ENCODE assay signal across 24 mouse cellular contexts in the genomic region with DNA sequence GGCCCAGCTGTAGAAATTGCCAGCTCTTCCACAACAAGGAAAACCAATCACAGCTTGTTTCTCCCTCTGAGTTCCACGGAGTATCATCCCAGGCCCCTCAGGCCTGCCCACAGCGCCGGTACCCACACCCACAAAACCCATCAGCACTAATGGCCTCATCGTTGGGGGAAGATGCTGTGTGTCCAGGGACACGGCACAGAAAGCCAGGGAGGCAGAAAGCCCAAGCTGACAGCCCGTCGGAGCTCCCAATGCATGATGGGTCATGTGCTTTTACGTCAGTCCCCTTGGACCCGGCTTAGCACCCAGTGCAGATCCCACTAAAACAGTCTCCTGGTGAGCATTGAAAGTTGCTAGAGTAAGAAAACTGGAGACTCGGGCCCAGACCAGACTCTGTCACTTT. TPM values are rescaled to one million over a fixed set of nuclear protein-coding genes. Genes with fewer than 3 reads are reported as not detected.
"Had no signal": no experiment of that assay in that cellular context is flagged by ENCODE, and none has a peak within 500 bp of the region (broad histone marks: within the 10 kb centered on the region; RNA-seq: fewer than 3 reads in every experiment).

No protein-coding gene starts in this region.

- H3K36me3 ChIP-seq: limb, embryonic 10.5 days; limb, embryonic 13.5 days; liver, embryonic 12.5 days; liver, embryonic 15.5 days; lung, embryonic 15.5 days; midbrain, embryonic 12.5 days had no signal

- H3K9ac ChIP-seq: limb, embryonic 13.5 days; liver, embryonic 12.5 days; liver, embryonic 15.5 days; lung, embryonic 15.5 days; midbrain, embryonic 12.5 days had no signal

- ATAC-seq: liver, embryonic 12.5 days; midbrain, embryonic 16.5 days had no signal

- H3K4me2 ChIP-seq: limb, embryonic 13.5 days; liver, embryonic 12.5 days; liver, embryonic 15.5 days; lung, embryonic 15.5 days; midbrain, embryonic 12.5 days had no signal

- H3K4me1 ChIP-seq: liver, embryonic 12.5 days; liver, embryonic 15.5 days; lung, embryonic 15.5 days had no signal

- H3K9me3 ChIP-seq: limb, embryonic 10.5 days; limb, embryonic 13.5 days; liver, embryonic 12.5 days; liver, embryonic 15.5 days; lung, embryonic 15.5 days; megakaryocyte, embryonic 14.5 days; midbrain, embryonic 12.5 days had no signal

- H3K27ac ChIP-seq: layer of hippocampus, adult 2 months; limb, embryonic 10.5 days; limb, embryonic 13.5 days; liver, embryonic 12.5 days; liver, embryonic 15.5 days; lung, embryonic 15.5 days; midbrain, embryonic 12.5 days; stomach, postnatal 0 days had no signal

- DNase-seq: kidney, adult 18-20 months; kidney, adult 9 months; kidney, postnatal 25 days; layer of hippocampus, adult 9-11 months; liver; lung, adult 18-20 months; lung, postnatal 36 days; right cerebral cortex, adult 18-20 months; right cerebral cortex, postnatal 14 days; right cerebral cortex, postnatal 4 days; thymus, adult 2 months; thymus, postnatal 14 days; thymus, postnatal 4 days had no signal

- H3K4me3 ChIP-seq: layer of hippocampus, adult 2 months; limb, embryonic 10.5 days; limb, embryonic 13.5 days; liver, embryonic 12.5 days; liver, embryonic 15.5 days; lung, embryonic 15.5 days; megakaryocyte, embryonic 14.5 days; midbrain, embryonic 12.5 days had no signal

- H3K27me3 ChIP-seq: limb, embryonic 13.5 days; liver, embryonic 15.5 days; lung, embryonic 15.5 days had no signal

RNA-seq across cellular contexts. Expression of a gene that starts 50.2 kb away (rescaled TPM):
- total RNA-seq: neutrophil, adult 5-6 weeks had no signal
